Mouse (Mus musculus): ENCODE results near the gene Tnrc18. TPM values are rescaled to one million over a fixed set of nuclear protein-coding genes. Genes with fewer than 3 reads are reported as not detected.

The Tnrc18 gene
- polyA plus RNA-seq, 1 experiment from 2014 or later = 9.9 TPM

GRCm38 (mm10) chr5:142820276-142821265 lies 3.1 kb upstream of the Tnrc18 start:
- Histone ChIP-seq H3K4me3 (ENCODE audit: low read depth, low read length) (peak overlapping the region; percentile 92), H3K27me3 (replicated peaks; ENCODE audit: control insufficient read depth, insufficient read depth, low read length) (no peaks in the 10 kb centered on the region), H3K4me1 (replicated peaks; ENCODE audit: control insufficient read depth, insufficient read depth, low read length) (no peaks in the 10 kb centered on the region), H3K36me3 (ENCODE audit: control insufficient read depth, insufficient read depth) (no peaks in the 10 kb centered on the region), H3K9ac (ENCODE audit: low read depth, low read length) (peak overlapping the region; percentile 93), H3K9me3 (ENCODE audit: control insufficient read depth) (no peaks in the 10 kb centered on the region), H3K4me2 (replicated peaks; ENCODE audit: low read depth) (peak overlapping the region; percentile 87), H3K27ac (ENCODE audit: low read depth, low read length) (peak overlapping the region; percentile 100)
- WGBS = under 1% methylated on average over 53 of the region's 53 CpGs
- no peak for ATAC-seq
- no peak for TF ChIP-seq CTCF (IDR thresholded peaks at IDR 0.05; ENCODE audit: low read depth)

- 0% methylated on average over 36 of the region's 36 CpGs for WGBS
- no peak for ATAC-seq
- Histone ChIP-seq H3K36me3 (ENCODE audit: control insufficient read depth, insufficient read depth) (no peaks in the 10 kb centered on the region), H3K9ac (ENCODE audit: low read depth, low read length) (peak overlapping the region; percentile 93), H3K4me3 (ENCODE audit: low read depth, low read length) (peak overlapping the region; percentile 92), H3K4me1 (replicated peaks; ENCODE audit: control insufficient read depth, insufficient read depth, low read length) (no peaks in the 10 kb centered on the region), H3K27ac (ENCODE audit: low read depth, low read length) (peak overlapping the region; percentile 100), H3K27me3 (replicated peaks; ENCODE audit: control insufficient read depth, insufficient read depth, low read length) (no peaks in the 10 kb centered on the region), H3K4me2 (replicated peaks; ENCODE audit: low read depth) (peak overlapping the region; percentile 87), H3K9me3 (ENCODE audit: control insufficient read depth) (no peaks in the 10 kb centered on the region)
- TF ChIP-seq CTCF (IDR thresholded peaks at IDR 0.05; ENCODE audit: low read depth) = no peak
These were observed 2.2 kb upstream of the Tnrc18 start for GRCm38 (mm10) chr5:142819385-142820275.

GRCm38 (mm10) chr5:142818435-142819360 lies 1.2 kb upstream of the Tnrc18 start:
- Histone ChIP-seq H3K9ac (ENCODE audit: low read depth, low read length) (peak overlapping the region; percentile 93), H3K4me2 (replicated peaks; ENCODE audit: low read depth) (peak overlapping the region; percentile 87), H3K4me3 (ENCODE audit: low read depth, low read length) (peak overlapping the region; percentile 92), H3K27me3 (replicated peaks; ENCODE audit: control insufficient read depth, insufficient read depth, low read length) (no peaks in the 10 kb centered on the region), H3K4me1 (replicated peaks; ENCODE audit: control insufficient read depth, insufficient read depth, low read length) (no peaks in the 10 kb centered on the region), H3K9me3 (ENCODE audit: control insufficient read depth) (no peaks in the 10 kb centered on the region), H3K27ac (ENCODE audit: low read depth, low read length) (peak overlapping the region; percentile 100), H3K36me3 (ENCODE audit: control insufficient read depth, insufficient read depth) (no peaks in the 10 kb centered on the region)
- peak; percentile 29 for TF ChIP-seq CTCF (IDR thresholded peaks at IDR 0.05; ENCODE audit: low read depth)
- WGBS = under 1% methylated on average over 43 of the region's 43 CpGs
- ATAC-seq = peak; percentile 12; the same call in 1 of the 2 replicates

- H3K27me3 ChIP-seq (replicated peaks; ENCODE audit: control insufficient read depth, insufficient read depth, low read length) = no peaks in the 10 kb centered on the region
- 0 out of 2 replicates have a peak, but pooled peaks cover 6% of the 10 kb centered on the region for H3K4me1 ChIP-seq (replicated peaks; ENCODE audit: control insufficient read depth, insufficient read depth, low read length)
- no peaks in the 10 kb centered on the region for H3K9me3 ChIP-seq (ENCODE audit: control insufficient read depth)
- ATAC-seq = 0 out of 2 replicates have a peak, but pooled peaks have one; percentile 1
- TF ChIP-seq CTCF (IDR thresholded peaks at IDR 0.05; ENCODE audit: low read depth) = peak; percentile 53
- 0% methylated on average over 68 of the region's 71 CpGs for WGBS
- peak overlapping the region; percentile 99 for H3K27ac ChIP-seq (ENCODE audit: low read depth, low read length)
- peak overlapping the region; percentile 92 for H3K4me3 ChIP-seq (ENCODE audit: low read depth, low read length)
- no peaks in the 10 kb centered on the region for H3K36me3 ChIP-seq (ENCODE audit: control insufficient read depth, insufficient read depth)
- H3K9ac ChIP-seq (ENCODE audit: low read depth, low read length) = peak overlapping the region; percentile 99
- peak overlapping the region; percentile 92 for H3K4me2 ChIP-seq (replicated peaks; ENCODE audit: low read depth)
These were observed 495 bp downstream of the Tnrc18 start for GRCm38 (mm10) chr5:142816811-142817523.
